Mouse (Mus musculus) lung, postnatal 10 days (tissue): ENCODE measurements at regions not wholly inside any gene's neighbourhood (a gene's known extent, or its start where the extent isn't known, plus 50 kb on each side); places are given as distances from the start of the nearest gene placed in this dataset.

Experiments used
- DNase-seq: peaks from one replicate; pipeline ENCODE4 v3.0.0; 2021

GRCm38 (mm10) chr13:111940796-111941513 lies 132.2 kb upstream of the Map3k1 start:
- no peak for DNase-seq

GRCm38 (mm10) chr13:111941946-111942345 lies 133.2 kb upstream of the Map3k1 start:
- no peak for DNase-seq

GRCm38 (mm10) chr13:111943392-111944088 lies 134.7 kb upstream of the Map3k1 start:
- DNase-seq, result no peak

GRCm38 (mm10) chr13:111944089-111944406 lies 135.3 kb upstream of the Map3k1 start:
- no peak for DNase-seq

- DNase-seq, result no peak
These were observed 137.5 kb upstream of the Map3k1 start for GRCm38 (mm10) chr13:111946271-111946670.

- DNase-seq, result no peak
These were observed 138.0 kb upstream of the Map3k1 start for GRCm38 (mm10) chr13:111946811-111947210.

GRCm38 (mm10) chr13:111948395-111948794 lies 139.6 kb upstream of the Map3k1 start:
- DNase-seq, result no peak

- DNase-seq, result no peak
These were observed 141.2 kb upstream of the Map3k1 start for GRCm38 (mm10) chr13:111950042-111950441.

GRCm38 (mm10) chr13:111953860-111954519 lies 145.2 kb upstream of the Map3k1 start:
- no peak for DNase-seq

- peak; percentile 54 for DNase-seq
These were observed 145.7 kb upstream of the Map3k1 start for GRCm38 (mm10) chr13:111954520-111954884.

GRCm38 (mm10) chr13:111957118-111957517 lies 148.3 kb upstream of the Map3k1 start:
- no peak for DNase-seq

- no peak for DNase-seq
These were observed 149.0 kb upstream of the Map3k1 start for GRCm38 (mm10) chr13:111957674-111958273.

- no peak for DNase-seq
These were observed 149.6 kb upstream of the Map3k1 start for GRCm38 (mm10) chr13:111958421-111958820.

- DNase-seq, result no peak
These were observed 151.2 kb upstream of the Map3k1 start for GRCm38 (mm10) chr13:111960036-111960435.

GRCm38 (mm10) chr13:111961423-111961822 lies 152.6 kb upstream of the Map3k1 start:
- DNase-seq, result no peak

- DNase-seq, result no peak
These were observed 153.4 kb upstream of the Map3k1 start for GRCm38 (mm10) chr13:111962155-111962554.

GRCm38 (mm10) chr13:111966113-111966512 lies 157.3 kb upstream of the Map3k1 start:
- DNase-seq, result no peak

GRCm38 (mm10) chr13:111966627-111967026 lies 157.8 kb upstream of the Map3k1 start:
- DNase-seq, result no peak

GRCm38 (mm10) chr13:111968197-111968596 lies 159.4 kb upstream of the Map3k1 start:
- DNase-seq, result no peak

GRCm38 (mm10) chr13:111974282-111974681 lies 165.5 kb upstream of the Map3k1 start:
- no peak for DNase-seq

GRCm38 (mm10) chr13:111975549-111975948 lies 166.8 kb upstream of the Map3k1 start:
- DNase-seq, result no peak

GRCm38 (mm10) chr13:111977769-111978674 lies 169.2 kb upstream of the Map3k1 start:
- peak; percentile 61 for DNase-seq

- no peak for DNase-seq
These were observed 169.9 kb upstream of the Map3k1 start for GRCm38 (mm10) chr13:111978675-111979020.
